ENCODE assay signal across 20 mouse cellular contexts in the genomic region with DNA sequence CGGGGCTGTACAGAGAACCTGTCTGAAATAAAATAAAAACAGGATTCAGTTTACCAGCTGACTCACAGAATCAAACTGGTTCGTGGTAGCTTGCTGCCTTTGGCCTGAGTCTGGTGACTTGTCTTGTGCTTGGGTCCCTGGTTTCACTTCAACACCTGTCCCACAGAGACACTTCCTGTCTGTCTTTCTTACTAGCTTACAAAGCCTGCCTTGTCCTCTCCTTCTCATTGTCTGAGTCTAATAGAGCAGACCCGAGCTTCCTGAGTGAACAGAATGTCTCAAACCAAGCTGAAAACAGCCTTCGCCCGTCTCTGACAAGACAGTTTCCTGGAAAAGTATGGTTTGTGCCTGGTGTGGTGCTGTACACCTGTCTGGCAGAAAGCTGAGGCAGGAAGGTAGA. TPM values are rescaled to one million over a fixed set of nuclear protein-coding genes. Genes with fewer than 3 reads are reported as not detected.
DNase-seq lines count a peak whose midpoint lies in the region; ATAC-seq lines count a peak whose summit lies in the region.
"Had no signal": no experiment of that assay in that cellular context is flagged by ENCODE, and none has a peak within 500 bp of the region (broad histone marks: within the 10 kb centered on the region; RNA-seq: fewer than 3 reads in every experiment).

No protein-coding gene starts in this region.

- ATAC-seq in cerebellum, adult (ENCODE audit: insufficient number of reproducible peaks, low FRiP score, low TSS enrichment), result no peak
- ATAC-seq: intestine, embryonic 16.5 days; midbrain, embryonic 13.5 days had no signal

- peak; percentile 32 to 39 for DNase-seq in spleen, adult 18-20 months
- no peak for DNase-seq in spleen, postnatal 14 days (ENCODE audit: low spot score in 2 of 2)
- peak; percentile 80 for DNase-seq in induced T-regulatory cell, adult 2 months (ENCODE audit: low read depth)
- DNase-seq in splenic B cell, adult 2 months (ENCODE audit: low read depth, low spot score), result peak; percentile 92
- no peak for DNase-seq in cerebellum, postnatal 36 days
- no peak for DNase-seq in frontal cortex, adult 2 months (ENCODE audit: extremely low spot score in 1 of 2, low spot score in 1 of 2)
- no peak for DNase-seq in kidney, postnatal 14 days
- DNase-seq: adrenal gland, postnatal 10 days; heart, adult 2 months; heart, postnatal 14 days; kidney, postnatal 25 days; lung, postnatal 4 days; right cerebral cortex, postnatal 4 days had no signal

- no peaks in the 10 kb centered on the region for H3K27me3 ChIP-seq in splenic B cell, adult 2 months (ENCODE audit: control insufficient read depth, insufficient read depth, low read length, poor library complexity, severe bottlenecking)
- H3K27me3 ChIP-seq: embryonic facial prominence, embryonic 13.5 days; forebrain, embryonic 12.5 days; midbrain, embryonic 13.5 days had no signal

- no peaks in the 10 kb centered on the region for H3K36me3 ChIP-seq in splenic B cell, adult 2 months (ENCODE audit: control insufficient read depth, insufficient read depth, low read length, poor library complexity, severe bottlenecking)
- H3K36me3 ChIP-seq: embryonic facial prominence, embryonic 13.5 days; forebrain, embryonic 12.5 days; limb, embryonic 10.5 days; liver, embryonic 15.5 days; midbrain, embryonic 13.5 days had no signal

RNA-seq across cellular contexts. Expression of a gene that starts 27.0 kb away (rescaled TPM):
- 8.6 and 8.7 TPM in 2 replicates for polyA plus RNA-seq in frontal cortex, adult 2 months (2012; rRNA removed)

RNA-seq across cellular contexts. Expression of a gene that starts 39.3 kb away (rescaled TPM):
- polyA plus RNA-seq in frontal cortex, adult 2 months (2012; rRNA removed), result 34.4 and 39.4 TPM in 2 replicates

Comparison
In these comparisons a context has a peak if more than half of its experiments do, and no peak if none do; other contexts are left out.
1. DNase-seq: peak in spleen, adult 18-20 months (2 of 2), induced T-regulatory cell, adult 2 months (single experiment) and splenic B cell, adult 2 months (single experiment); none in spleen, postnatal 14 days (0 of 2), cerebellum, postnatal 36 days (0 of 2), frontal cortex, adult 2 months (0 of 2) and kidney, postnatal 14 days (single experiment).